Mouse (Mus musculus): ENCODE measurements around the gene Kit. TPM values are rescaled to one million over a fixed set of nuclear protein-coding genes. Genes with fewer than 3 reads are reported as not detected.

The Kit gene
- polyA plus RNA-seq, 1 experiment from 2014 or later: 78.8 TPM

DNA sequence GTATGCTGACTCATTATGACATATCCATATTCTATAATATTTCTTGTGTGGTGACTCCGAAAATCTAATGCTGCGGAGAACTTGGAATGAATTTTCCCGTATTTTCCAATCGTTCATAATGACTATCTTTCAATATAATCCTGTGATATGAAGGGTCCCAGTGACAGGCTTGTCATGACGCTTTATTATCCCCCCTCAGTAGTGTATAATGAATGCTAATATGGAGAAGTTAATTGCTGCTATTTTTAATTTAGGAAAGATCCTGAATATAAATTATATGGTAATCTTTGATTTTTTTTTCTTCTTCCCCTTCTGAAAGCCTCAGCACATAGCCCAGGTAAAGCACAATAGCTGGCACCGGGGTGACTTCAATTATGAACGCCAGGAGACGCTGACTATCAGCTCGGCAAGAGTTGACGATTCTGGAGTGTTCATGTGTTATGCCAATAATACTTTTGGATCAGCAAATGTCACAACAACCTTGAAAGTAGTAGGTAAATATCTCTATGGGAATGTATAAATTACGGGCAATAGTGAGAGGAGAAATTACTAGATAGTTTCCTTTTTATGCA lies 40.4 kb downstream of the Kit start:
- H3K4me2 ChIP-seq (replicated peaks; ENCODE audit: low read depth, low read length): no peak overlapping the region
- no peak overlapping the region for H3K9ac ChIP-seq (replicated peaks; ENCODE audit: low read depth, low read length)
- H3K27ac ChIP-seq (ENCODE audit: low read length): no peak overlapping the region
- H3K4me3 ChIP-seq (ENCODE audit: low read depth, low read length): no peak overlapping the region
- no peaks in the 10 kb centered on the region for H3K9me3 ChIP-seq (ENCODE audit: control insufficient read depth, low read depth, low read length)
- no peaks in the 10 kb centered on the region for H3K27me3 ChIP-seq (ENCODE audit: control insufficient read depth, insufficient read depth, low read length)
- no peaks in the 10 kb centered on the region for H3K4me1 ChIP-seq (ENCODE audit: control insufficient read depth, insufficient read depth, low read length)
- no peak for ATAC-seq (ENCODE audit: insufficient number of reproducible peaks, insufficient read depth, low FRiP score, low read depth)
- 92% methylated on average over 11 of the region's 11 CpGs for WGBS
- H3K36me3 ChIP-seq (ENCODE audit: control insufficient read depth, insufficient read depth, low read length): peaks cover 3% of the 10 kb centered on the region; the same call in 1 of the 2 replicates

DNA sequence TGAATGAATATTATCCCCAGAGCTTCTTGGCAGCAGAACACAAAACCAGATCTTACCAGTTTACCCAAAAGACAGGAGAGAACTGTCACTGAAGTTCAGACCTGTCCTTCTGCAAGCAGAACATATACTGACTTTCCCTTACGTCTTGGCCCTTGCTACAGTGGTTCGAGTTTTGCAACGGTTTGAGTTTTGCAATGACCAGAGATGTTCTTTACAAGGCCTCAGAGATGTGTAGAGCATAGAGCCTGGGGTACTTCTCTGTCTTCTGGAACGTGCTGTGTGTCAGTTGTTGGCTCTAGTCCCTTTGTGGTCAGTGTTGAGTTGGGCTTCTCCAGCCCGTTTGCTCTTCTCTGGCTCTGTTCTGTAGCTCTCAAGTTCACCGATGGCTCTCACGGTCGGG lies 40.9 kb downstream of the Kit start:
- no peak overlapping the region for H3K27ac ChIP-seq (ENCODE audit: low read length)
- H3K9me3 ChIP-seq (ENCODE audit: control insufficient read depth, low read depth, low read length): no peaks in the 10 kb centered on the region
- H3K4me1 ChIP-seq (ENCODE audit: control insufficient read depth, insufficient read depth, low read length): no peaks in the 10 kb centered on the region
- peaks cover 3% of the 10 kb centered on the region; the same call in 1 of the 2 replicates for H3K36me3 ChIP-seq (ENCODE audit: control insufficient read depth, insufficient read depth, low read length)
- no peaks in the 10 kb centered on the region for H3K27me3 ChIP-seq (ENCODE audit: control insufficient read depth, insufficient read depth, low read length)
- H3K9ac ChIP-seq (replicated peaks; ENCODE audit: low read depth, low read length): no peak overlapping the region
- H3K4me3 ChIP-seq (ENCODE audit: low read depth, low read length): no peak overlapping the region
- H3K4me2 ChIP-seq (replicated peaks; ENCODE audit: low read depth, low read length): no peak overlapping the region
- no peak for ATAC-seq (ENCODE audit: insufficient number of reproducible peaks, insufficient read depth, low FRiP score, low read depth)
- WGBS: 90% methylated on average over 8 of the region's 8 CpGs

DNA sequence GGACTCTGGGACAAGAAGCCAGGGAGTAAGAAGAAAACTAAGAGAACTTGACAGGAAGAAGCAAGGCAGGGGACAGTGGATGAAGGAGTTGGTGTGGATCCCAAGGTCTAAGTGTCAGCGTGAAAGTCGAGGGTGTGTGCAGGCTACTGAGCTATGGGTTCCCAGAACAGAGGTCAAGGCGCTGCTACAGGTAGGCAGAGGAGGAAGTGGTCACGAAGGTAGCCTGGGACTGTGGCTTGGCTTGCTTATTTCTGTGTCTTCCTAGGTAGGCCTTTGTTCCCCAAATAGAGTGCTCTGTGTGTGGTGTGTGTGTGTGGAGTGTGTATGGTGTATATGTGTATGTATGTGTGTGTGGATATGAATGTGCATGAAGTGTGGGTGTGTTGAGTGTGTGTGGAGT lies 47.7 kb downstream of the Kit start:
- no peak for ATAC-seq (ENCODE audit: insufficient number of reproducible peaks, insufficient read depth, low FRiP score, low read depth)
- 84% methylated on average over 4 of the region's 4 CpGs for WGBS

DNA sequence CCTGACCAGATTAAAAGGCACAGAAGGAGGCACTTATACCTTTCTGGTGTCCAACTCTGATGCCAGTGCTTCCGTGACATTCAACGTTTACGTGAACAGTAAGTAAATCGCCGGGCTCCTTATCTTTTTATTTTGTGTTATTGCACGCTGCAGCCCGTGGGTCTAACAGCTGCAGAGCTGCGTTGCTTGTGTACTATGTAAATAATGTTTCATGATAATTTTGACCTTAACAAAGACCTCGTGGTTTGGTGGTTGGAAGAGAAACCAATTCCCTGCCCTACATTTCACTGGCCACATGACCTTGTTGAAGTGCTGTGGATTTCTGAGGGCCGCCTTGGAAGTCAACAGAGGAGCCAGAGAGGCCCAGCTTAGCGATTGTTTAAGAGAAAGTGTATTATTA lies 48.3 kb downstream of the Kit start:
- Histone ChIP-seq H3K4me1 (ENCODE audit: control insufficient read depth, insufficient read depth, low read length) (no peaks in the 10 kb centered on the region), H3K27ac (ENCODE audit: low read length) (no peak overlapping the region), H3K9me3 (ENCODE audit: control insufficient read depth, low read depth, low read length) (no peaks in the 10 kb centered on the region), H3K36me3 (ENCODE audit: control insufficient read depth, insufficient read depth, low read length) (peaks cover 6% of the 10 kb centered on the region; the same call in 1 of the 2 replicates), H3K9ac (replicated peaks; ENCODE audit: low read depth, low read length) (no peak overlapping the region), H3K4me3 (ENCODE audit: low read depth, low read length) (no peak overlapping the region), H3K4me2 (replicated peaks; ENCODE audit: low read depth, low read length) (no peak overlapping the region), H3K27me3 (ENCODE audit: control insufficient read depth, insufficient read depth, low read length) (no peaks in the 10 kb centered on the region)
- 59% methylated on average over 11 of the region's 11 CpGs for WGBS
- ATAC-seq (ENCODE audit: insufficient number of reproducible peaks, insufficient read depth, low FRiP score, low read depth): no peak

More for the DNA sequence above, 47.7 kb downstream of the Kit start:
- Histone ChIP-seq H3K4me2 (replicated peaks; ENCODE audit: low read depth, low read length) (no peak overlapping the region), H3K4me3 (ENCODE audit: low read depth, low read length) (no peak overlapping the region), H3K36me3 (ENCODE audit: control insufficient read depth, insufficient read depth, low read length) (peaks cover 6% of the 10 kb centered on the region; the same call in 1 of the 2 replicates), H3K9me3 (ENCODE audit: control insufficient read depth, low read depth, low read length) (no peaks in the 10 kb centered on the region), H3K27me3 (ENCODE audit: control insufficient read depth, insufficient read depth, low read length) (no peaks in the 10 kb centered on the region), H3K27ac (ENCODE audit: low read length) (no peak overlapping the region), H3K9ac (replicated peaks; ENCODE audit: low read depth, low read length) (no peak overlapping the region), H3K4me1 (ENCODE audit: control insufficient read depth, insufficient read depth, low read length) (no peaks in the 10 kb centered on the region)

DNA sequence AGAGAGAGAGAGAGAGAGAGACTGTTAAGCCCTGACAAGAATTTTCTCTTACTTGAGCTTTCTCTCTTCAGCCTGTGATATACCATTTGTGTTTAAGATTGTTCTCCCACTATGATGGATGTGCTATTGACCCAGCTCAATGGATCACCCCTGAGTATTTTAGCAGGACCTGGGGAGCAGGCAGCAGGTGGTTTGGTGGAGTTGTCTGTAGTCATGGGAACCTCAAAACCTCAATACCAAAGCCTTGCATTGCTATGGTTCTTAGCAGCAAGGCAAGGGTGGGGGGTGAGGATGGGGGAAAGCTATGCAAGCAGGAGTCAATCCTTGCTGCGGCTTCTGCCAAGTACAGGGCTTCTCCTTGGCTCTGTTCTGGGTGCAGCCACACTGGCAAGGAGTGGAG lies 48.8 kb downstream of the Kit start:
- WGBS: 84% methylated on average over 1 of the region's 1 CpGs
- H3K9ac ChIP-seq (replicated peaks; ENCODE audit: low read depth, low read length): no peak overlapping the region
- no peak overlapping the region for H3K27ac ChIP-seq (ENCODE audit: low read length)
- H3K27me3 ChIP-seq (ENCODE audit: control insufficient read depth, insufficient read depth, low read length): no peaks in the 10 kb centered on the region
- no peak for ATAC-seq (ENCODE audit: insufficient number of reproducible peaks, insufficient read depth, low FRiP score, low read depth)
- H3K9me3 ChIP-seq (ENCODE audit: control insufficient read depth, low read depth, low read length): no peaks in the 10 kb centered on the region
- no peak overlapping the region for H3K4me3 ChIP-seq (ENCODE audit: low read depth, low read length)
- peaks cover 6% of the 10 kb centered on the region; the same call in 1 of the 2 replicates for H3K36me3 ChIP-seq (ENCODE audit: control insufficient read depth, insufficient read depth, low read length)
- no peak overlapping the region for H3K4me2 ChIP-seq (replicated peaks; ENCODE audit: low read depth, low read length)
- H3K4me1 ChIP-seq (ENCODE audit: control insufficient read depth, insufficient read depth, low read length): no peaks in the 10 kb centered on the region

DNA sequence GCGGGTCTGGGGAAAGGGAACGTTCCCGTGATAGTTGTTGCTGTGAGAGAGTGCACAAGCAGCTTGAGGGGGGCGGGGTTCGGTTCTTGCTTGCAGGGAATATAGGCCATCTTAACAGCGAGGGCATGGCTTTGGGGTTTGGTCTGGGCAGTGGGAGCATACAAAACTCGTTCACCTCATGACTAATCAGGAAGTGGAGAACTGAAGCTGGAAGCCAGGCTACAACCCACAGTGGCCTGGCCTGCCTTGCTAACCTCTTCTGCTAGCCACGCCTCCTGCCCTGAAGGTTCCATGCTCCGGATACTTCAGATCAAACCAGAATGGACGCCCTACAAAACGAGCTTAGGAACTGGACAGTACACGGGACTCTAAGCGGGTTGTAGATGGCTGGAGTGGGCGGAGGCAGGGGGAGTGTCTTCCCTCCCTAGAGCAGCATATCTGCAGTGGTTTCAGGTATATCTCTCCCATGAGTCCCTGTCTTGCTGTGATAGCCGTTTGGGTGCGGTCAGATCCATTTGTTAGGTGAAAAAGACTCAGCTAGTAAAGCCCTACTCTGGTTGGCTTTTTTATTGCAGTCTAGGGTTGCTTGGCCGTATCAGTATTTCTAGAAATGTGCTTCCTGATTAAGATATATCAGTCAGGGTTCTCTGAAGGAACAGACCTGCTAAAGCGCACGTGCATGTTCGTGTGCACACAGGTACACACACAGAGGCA lies 49.4 kb downstream of the Kit start:
- Histone ChIP-seq H3K9me3 (ENCODE audit: control insufficient read depth, low read depth, low read length) (no peaks in the 10 kb centered on the region), H3K36me3 (ENCODE audit: control insufficient read depth, insufficient read depth, low read length) (peaks cover 6% of the 10 kb centered on the region; the same call in 1 of the 2 replicates), H3K4me1 (ENCODE audit: control insufficient read depth, insufficient read depth, low read length) (no peaks in the 10 kb centered on the region), H3K9ac (replicated peaks; ENCODE audit: low read depth, low read length) (no peak overlapping the region), H3K27ac (ENCODE audit: low read length) (no peak overlapping the region), H3K4me3 (ENCODE audit: low read depth, low read length) (no peak overlapping the region), H3K4me2 (replicated peaks; ENCODE audit: low read depth, low read length) (no peak overlapping the region), H3K27me3 (ENCODE audit: control insufficient read depth, insufficient read depth, low read length) (no peaks in the 10 kb centered on the region)
- 88% methylated on average over 20 of the region's 20 CpGs for WGBS
- ATAC-seq (ENCODE audit: insufficient number of reproducible peaks, insufficient read depth, low FRiP score, low read depth): no peak

DNA sequence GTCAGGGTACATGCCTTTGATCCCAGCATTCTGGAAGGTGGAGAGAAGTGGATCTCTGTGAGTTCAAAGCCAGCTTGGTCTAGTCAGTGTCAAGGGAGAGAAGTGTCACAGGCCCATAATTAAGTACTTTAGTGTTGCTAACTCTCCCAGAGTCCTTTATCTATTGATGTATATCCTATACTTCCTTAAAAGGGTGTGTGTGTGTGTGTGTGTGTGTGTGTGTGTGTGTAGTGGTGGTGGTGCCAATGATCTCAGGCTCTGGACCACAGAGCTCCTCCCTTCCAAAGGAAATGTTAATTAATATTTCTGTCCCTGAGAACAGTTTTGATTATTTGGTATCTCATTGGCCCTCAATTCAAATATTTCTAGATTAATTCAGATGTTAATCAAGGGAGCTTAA lies 50.3 kb downstream of the Kit start:
- Histone ChIP-seq H3K4me2 (replicated peaks; ENCODE audit: low read depth, low read length) (no peak overlapping the region), H3K4me1 (ENCODE audit: control insufficient read depth, insufficient read depth, low read length) (no peaks in the 10 kb centered on the region), H3K4me3 (ENCODE audit: low read depth, low read length) (no peak overlapping the region), H3K9ac (replicated peaks; ENCODE audit: low read depth, low read length) (no peak overlapping the region), H3K27me3 (ENCODE audit: control insufficient read depth, insufficient read depth, low read length) (no peaks in the 10 kb centered on the region), H3K27ac (ENCODE audit: low read length) (no peak overlapping the region), H3K36me3 (ENCODE audit: control insufficient read depth, insufficient read depth, low read length) (peaks cover 6% of the 10 kb centered on the region; the same call in 1 of the 2 replicates), H3K9me3 (ENCODE audit: control insufficient read depth, low read depth, low read length) (no peaks in the 10 kb centered on the region)
- ATAC-seq (ENCODE audit: insufficient number of reproducible peaks, insufficient read depth, low FRiP score, low read depth): no peak

DNA sequence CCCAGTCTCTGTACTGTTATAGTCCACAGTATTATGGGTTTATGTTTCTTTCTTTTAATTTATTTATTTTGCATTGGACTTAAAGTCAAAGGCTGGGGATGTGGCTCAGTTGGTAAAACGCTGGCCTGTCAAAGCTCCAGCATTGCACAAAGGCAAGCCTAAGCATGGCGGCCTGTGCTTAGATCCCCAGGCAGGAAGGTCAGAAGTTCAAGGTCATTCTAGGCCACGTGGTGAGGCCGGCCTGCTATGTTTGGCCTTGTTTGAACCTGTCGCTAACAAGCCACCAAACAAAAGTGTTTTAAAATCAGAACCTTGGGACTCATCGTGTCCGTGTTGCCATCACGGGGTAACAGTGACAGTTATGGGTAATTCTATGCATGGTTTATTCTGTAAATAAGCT lies 51.6 kb downstream of the Kit start:
- Histone ChIP-seq H3K9ac (replicated peaks; ENCODE audit: low read depth, low read length) (no peak overlapping the region), H3K9me3 (ENCODE audit: control insufficient read depth, low read depth, low read length) (no peaks in the 10 kb centered on the region), H3K4me1 (ENCODE audit: control insufficient read depth, insufficient read depth, low read length) (no peaks in the 10 kb centered on the region), H3K4me3 (ENCODE audit: low read depth, low read length) (no peak overlapping the region), H3K36me3 (ENCODE audit: control insufficient read depth, insufficient read depth, low read length) (no peaks in the 10 kb centered on the region; the same call in 1 of the 2 replicates), H3K27me3 (ENCODE audit: control insufficient read depth, insufficient read depth, low read length) (no peaks in the 10 kb centered on the region), H3K4me2 (replicated peaks; ENCODE audit: low read depth, low read length) (no peak overlapping the region), H3K27ac (ENCODE audit: low read length) (no peak overlapping the region)
- ATAC-seq (ENCODE audit: insufficient number of reproducible peaks, insufficient read depth, low FRiP score, low read depth): no peak
- WGBS: 57% methylated on average over 8 of the region's 8 CpGs
